Mouse (Mus musculus) heart, adult 18-20 months (tissue): ENCODE measurements around the gene Shroom3. TPM values are rescaled to one million over a fixed set of nuclear protein-coding genes. Genes with fewer than 3 reads are reported as not detected.
A peak's percentile ranks its signal among the peaks of the same experiment; 100 is the strongest.

Experiments used
- DNase-seq, 2 experiments: peaks; one replicate each; pipeline ENCODE4 v3.0.0; 2021 to 2022; ENCODE audit warnings: mixed read lengths in 1 of 2
- total RNA-seq, 2 experiments: library from RNA; stranded (reverse); gene quantifications; 2 replicates each; pipeline ENCODE4 v1.2.3; 2021

The Shroom3 gene
- total RNA-seq, 2 experiments from 2014 or later: 26.3 to 30.0 TPM

DNA sequence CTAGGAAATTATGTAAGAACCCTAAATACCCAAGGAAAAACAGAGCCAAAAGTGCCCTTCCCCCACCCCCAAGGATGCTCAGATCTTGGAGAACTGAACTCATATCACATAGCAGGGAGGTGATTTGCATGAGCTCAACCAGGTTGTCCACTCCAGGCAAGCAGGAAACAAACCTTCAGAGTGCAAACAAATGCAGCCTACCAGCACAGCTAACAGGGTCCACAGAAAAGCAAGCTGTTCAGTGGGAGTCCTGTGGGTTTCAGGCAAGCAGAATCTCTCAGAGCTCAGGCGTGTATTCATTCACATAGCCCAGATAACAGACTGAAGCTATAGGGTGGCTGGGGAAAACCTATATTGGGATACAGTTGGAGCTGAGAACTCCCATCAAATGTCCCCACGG lies 286.7 kb downstream of the Shroom3 start:
- no peak for DNase-seq

DNA sequence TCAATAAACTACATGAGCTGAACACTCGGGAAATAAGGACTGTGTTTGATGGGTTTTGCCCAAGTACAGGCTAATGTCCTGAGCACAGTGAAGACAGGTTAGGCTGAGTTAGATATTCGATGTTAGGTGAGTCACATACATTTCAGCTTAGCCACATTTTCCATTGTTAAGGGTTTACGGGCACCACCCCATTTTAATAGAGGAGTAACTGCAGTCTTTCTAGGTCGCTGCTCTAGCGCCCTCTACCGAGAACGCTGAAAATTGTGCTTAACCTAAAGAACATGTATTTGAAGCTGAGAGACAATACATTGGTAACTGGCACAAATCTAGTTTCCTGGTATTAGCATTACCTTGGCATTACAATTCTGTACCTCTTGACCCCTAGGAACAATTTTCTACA lies 287.2 kb downstream of the Shroom3 start:
- DNase-seq: peak in 1 of 2 experiments; percentile 51

DNA sequence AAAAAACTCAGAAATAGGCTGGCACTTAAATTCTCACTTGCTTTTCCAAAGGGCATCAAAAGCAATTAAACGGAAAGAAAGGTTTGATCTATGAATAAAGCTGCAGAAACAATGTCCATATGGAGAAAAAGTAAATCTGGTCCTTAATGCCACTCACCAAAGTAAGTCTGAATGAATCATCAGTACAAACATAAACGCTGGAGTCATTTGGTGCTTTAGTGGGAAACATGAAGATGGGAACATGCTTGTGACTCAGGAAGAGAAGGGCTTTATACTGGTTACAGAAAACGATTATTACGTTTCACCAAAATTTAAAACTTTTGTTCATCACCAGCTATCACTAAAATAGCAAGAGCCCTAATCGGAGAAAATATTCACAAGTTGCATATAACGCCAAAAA lies 297.2 kb downstream of the Shroom3 start:
- DNase-seq: no peak

DNA sequence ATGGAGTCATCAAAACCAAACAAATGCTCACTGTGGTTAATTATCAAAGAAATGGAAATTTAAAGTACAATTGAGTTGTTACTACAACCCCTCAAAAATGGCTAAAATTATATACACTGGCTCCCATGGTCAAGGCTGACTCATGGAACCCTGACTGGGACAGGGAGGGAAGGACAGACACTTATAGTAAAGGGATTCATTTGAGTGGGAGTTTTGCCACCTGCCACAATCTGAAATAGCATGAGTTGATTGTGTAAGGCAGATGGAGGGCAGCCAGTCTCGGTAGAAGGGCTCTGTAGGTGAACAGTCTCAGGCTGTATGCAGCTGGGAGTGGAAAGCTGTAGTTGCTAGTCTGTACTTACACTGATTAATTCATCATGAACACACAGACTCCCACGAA lies 297.6 kb downstream of the Shroom3 start:
- no peak for DNase-seq

DNA sequence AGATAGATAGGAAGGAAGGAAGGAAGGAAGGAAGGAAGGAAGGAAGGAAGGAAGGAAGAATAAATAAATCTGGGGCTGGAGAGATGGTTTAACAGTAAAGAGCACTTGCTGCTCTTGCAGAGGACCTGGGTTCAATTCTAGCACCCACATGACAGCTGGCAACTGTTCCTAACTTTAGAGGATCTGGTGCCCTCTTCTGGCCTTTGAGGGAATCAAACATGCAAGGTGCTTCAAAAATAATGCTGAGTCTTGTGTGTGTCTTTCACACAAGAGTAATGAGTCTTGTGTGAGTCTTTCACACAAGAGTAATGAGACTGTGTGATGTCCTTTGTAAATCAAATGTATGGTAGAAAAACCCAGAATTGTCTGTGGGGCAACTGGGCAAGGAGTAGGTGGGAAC lies 299.4 kb downstream of the Shroom3 start:
- peak in 1 of 2 experiments; percentile 59 for DNase-seq

DNA sequence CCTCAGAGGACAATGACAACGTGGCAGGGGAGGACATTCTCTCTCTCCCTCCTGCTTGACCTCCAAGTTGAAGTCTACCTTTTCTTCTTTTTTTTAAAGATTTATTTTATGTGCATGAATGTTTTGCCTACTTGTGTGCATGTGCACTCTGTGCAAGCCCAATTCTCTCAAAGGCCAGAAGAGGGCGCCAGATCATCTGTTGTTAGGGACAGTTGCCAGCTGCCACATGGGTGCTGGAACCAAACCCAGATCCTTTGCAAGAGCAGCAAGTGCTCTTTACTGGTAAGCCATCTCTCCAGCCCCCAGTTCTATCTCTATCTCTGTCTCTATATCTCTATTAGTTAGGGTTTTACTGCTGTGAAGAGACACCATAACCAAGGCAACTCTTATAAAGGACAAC lies 300.7 kb downstream of the Shroom3 start:
- DNase-seq: no peak

DNA sequence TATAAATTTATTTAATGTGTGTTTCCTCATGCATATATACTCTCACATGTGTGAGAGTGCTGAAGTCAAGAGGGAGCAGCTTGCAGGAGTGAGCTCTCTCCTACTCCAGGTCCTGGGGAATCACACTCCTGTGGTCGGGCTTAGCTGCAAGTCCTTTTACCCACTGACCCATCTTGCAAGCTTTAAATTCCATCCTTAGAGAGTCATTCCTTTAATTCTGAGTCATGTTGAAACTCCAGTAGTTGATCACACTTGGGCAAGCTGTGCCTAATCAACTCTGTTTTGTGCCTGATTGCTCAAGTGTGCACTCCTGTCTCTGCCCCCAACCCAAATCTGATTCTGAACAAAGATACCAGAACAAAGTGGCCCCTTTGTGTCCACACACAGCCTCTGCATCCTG lies 301.5 kb downstream of the Shroom3 start:
- DNase-seq: no peak

DNA sequence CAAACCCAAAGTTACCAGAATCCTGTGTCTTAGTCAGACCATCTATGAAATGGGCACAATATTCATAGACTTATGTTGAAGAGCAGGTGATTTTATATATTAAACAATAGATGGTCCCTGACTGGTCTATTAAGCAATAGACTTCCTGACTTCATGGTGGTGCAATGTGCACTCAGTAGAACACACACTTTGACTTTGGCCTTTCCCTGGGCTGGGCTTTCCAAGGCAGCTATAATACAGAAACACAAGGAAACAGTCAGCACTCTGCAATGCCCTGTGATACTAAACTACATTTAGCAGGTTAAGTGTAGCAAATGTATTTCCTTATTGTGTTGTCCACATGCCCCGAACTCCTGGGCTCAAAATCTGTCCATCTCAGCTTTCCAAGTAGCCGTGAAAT lies 302.2 kb downstream of the Shroom3 start:
- no peak for DNase-seq

DNA sequence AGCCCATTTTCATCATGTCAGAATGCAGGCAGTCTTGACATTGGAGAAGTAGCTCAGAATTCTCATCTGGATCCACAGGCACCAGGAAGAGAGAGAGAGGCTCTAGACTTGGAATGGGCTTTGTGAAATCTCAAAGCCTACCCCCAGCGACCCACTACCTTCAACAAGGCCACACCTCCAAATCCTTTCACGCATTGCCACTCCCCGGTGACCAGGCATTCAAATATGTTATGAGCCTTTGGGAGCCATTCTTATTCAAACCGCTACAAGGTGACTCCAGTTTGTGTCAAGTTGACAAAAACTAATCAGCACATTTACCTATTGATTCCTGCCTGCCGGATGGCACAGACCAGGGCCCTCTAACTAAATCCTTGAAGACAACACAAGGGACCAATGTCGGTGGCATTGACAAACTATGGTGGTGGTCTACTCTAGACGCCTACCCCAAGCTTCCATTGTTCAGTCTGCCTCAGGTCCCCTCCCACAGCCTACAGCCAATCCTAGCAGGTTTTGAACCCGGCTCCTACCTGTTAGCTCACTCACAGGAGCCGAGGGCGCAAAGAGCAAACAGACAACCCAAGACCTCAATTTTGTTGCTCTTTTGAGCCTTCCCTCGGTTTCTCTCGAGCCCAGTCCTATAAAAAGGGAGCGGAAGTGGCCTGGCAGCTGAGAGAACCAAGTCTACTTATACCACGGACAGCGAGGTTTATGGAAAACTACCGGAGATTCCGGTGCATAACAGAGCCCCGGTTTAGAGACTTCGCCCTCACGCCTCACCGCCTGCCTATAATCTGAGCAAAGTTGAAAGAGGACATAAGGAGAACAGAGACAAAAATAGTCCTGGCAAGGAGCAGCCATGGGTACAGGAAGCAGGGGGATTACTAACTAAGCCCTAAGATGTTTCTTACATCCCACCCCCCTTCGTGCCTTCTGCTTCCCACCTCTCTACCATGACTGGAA lies 303.7 kb downstream of the Shroom3 start:
- DNase-seq: no peak

DNA sequence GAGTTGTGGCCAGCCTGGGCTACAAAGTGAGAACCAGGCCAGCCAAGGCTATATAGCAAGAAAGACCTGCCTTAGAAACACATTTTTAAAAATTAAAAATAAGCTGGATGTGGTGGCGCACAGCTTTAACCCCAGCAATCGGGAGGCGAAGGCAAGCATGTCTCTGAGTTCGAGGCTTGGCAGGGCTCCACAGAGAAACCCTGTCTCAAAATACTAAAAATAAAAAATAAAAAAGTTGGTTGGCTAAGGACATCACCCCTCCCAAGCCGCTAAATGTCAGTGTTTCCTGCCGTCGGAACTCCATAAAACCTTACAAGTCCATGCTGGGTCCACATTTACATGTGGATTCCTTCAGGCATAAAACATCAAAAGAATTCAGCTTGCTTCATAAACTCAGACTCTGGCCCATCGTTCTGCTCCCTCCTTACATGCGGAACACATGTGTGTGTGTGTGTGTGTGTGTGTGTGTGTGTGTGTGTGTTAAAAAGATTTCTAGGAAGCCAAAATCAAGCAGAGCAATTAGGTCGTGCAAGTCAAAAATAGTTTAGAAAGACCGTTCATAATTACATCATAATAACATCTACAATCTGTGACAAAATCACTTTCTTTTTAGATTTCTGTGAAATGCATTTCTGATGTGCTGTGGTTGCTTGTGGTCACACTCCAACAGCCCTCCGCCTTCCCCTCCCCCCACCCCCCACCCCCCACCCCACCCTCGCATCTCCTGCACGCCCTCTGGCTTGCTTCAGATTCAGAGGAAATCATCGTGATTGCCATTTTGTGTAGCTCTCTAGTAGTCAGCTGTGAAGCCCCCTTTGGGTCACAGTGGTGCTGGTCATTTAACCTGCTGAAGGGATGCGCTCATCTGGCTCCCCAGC lies 304.9 kb downstream of the Shroom3 start:
- no peak for DNase-seq

DNA sequence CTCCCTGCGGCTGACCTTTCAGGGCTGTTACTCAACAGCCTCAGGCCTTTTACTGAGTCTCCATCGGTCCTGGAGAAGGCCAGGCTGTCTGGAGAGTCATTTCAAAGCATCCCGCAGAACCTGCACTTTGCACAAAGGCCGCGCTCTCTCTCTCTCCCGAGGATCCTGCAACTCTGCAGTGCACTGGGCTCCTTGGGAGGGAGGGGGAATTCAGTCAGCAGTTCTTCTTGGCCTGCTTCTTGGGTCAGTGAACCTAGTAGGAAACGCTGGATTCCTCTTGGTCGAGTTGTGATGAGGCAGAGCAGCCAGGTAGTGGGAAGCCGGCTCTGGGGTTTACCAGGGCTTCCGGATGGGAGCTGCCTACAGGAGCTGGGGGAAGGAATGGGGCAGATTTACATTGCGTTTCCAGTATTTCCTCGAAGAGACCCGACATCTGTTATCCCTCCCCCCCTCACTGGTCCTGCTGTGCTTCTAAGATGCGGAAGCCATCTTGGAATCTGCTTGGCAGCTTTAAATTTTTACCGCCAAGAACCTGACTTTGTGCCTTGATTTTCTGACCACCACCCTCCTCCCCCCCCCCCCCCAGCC lies 305.6 kb downstream of the Shroom3 start:
- DNase-seq: no peak

DNA sequence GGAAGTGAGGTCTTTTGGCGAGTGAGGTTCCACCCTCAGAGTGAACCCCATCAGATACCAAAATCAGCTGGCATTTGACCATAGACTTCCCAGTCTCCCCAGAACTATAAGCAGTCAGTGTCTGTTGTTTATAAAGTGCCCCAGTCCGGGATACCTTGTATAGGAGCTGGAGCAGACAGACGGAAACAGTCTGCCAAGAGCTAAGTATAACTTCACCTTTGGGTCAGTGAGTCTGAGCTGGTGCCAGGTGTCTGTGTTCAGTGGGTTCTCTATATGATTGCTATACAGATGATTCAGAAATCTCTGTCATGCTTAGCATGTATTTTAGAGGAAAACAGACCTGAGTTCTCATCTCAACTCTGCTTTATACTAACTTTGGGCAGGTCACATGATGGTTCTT lies 308.9 kb downstream of the Shroom3 start:
- DNase-seq: peak; percentile 39 to 48

DNA sequence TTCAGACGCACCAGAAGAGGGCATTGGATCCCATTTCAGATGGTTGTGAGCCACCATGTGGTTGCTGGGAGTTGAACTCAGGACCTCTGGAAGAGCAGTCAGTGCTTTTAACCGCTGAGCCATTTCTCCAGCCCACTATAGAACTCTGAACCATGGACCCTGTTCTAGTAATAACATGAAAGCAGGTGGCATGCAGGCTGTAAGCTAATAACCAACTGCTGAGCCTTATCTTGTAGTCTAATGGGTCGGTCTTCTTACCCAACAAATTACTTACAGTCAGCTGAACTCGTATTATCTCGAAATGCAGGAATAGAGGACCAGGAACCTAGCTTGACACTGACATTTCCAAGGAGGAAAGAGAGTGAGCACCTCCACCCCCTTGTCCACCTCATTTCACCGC lies 311.1 kb downstream of the Shroom3 start:
- no peak for DNase-seq

DNA sequence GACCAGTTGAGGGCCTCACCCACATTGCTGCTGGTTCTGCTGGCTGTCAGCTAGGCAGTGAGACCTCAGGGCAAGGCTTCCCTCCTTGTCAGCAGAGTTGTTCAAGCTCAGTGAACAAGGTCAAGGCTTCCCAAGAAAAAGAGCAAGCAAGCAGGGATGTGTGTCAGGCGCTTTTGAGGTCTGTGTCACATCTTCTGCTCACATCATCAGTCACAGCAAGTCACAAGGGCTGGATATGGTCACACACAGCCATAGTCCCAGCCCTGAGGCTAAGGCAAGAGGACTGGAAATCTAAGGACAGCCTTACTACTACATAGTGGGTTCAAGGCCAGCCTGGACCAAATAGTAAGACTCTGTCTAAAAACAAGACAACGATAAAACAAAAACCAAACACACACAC lies 311.6 kb downstream of the Shroom3 start:
- no peak for DNase-seq

DNA sequence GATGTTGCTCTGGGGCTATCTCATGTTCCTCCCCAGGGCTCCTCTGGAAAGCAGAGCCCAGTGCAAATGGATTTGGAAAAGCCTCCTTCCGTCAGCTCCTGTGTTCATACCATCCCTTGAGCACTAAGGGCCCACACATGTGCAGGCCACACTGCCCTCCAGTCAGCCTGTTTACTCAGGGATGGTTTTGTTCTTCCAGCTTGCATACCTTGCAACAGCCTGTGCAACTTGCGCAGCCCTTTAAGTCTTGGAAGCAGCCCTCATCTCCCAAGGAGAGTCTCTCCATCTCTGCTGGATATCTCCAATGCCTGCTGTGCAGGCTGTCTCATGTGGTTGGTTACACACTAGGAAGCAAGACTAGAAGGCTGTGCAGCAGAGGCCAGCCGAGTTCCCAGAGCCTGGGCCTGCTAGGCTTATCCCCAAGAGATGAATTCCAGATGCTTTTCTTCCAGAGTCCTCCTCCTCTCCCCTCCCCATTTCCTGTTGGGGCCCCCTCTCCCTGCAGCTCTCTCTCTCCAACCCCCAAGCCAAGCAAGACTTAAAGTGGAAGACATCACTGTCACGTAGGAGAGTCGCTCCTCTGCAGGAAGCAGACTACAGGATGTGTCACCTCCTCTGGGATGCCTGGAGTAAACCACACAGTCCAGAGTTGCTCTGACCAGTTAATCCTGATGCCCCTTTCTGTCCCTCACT lies 314.3 kb downstream of the Shroom3 start:
- DNase-seq: peak; percentile 62 to 86

DNA sequence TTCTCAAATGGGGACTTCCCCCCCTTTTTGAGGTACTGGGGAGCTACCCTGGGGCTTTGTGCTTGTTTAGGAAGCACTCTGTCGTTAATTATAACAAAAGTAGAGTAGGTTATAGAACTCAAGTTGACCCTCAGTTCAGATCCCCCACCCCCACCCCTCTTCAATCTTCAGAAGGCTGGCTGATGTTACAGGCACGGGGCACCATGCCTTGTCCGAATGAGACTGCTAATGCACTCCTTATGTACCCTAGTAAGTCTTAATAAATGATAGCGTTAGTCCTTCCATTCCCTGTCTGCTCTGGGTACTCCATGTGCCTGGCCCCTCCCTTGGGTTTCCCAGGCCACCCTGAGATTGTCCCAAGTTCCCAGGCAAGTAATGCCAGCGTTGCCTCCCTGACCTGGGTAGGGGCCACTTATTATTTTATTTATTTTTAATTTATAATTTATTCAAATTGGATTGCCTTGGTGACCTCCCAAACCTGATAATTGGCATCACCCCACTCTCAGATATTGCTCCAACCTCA lies 315.3 kb downstream of the Shroom3 start:
- no peak for DNase-seq

DNA sequence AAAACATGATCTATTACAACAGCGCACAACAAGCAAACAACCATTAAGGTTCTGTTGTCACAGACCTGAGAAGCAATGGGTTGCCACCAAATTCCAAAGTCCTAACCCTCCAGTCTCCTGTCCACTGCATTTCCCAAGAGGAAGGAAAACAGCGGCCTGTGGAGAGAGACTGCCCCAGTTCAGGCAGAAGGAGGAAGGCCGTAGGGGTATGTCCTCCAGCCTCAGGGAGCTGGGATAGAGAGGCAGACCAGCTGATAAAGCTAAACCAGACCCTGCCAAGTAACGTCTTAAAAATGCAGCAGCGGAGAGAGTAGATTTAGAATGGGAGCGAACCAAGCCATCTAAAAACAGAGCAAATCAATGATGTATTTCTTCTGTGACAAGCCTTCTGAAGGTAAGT lies 316.8 kb downstream of the Shroom3 start:
- peak; percentile 22 to 42 for DNase-seq

DNA sequence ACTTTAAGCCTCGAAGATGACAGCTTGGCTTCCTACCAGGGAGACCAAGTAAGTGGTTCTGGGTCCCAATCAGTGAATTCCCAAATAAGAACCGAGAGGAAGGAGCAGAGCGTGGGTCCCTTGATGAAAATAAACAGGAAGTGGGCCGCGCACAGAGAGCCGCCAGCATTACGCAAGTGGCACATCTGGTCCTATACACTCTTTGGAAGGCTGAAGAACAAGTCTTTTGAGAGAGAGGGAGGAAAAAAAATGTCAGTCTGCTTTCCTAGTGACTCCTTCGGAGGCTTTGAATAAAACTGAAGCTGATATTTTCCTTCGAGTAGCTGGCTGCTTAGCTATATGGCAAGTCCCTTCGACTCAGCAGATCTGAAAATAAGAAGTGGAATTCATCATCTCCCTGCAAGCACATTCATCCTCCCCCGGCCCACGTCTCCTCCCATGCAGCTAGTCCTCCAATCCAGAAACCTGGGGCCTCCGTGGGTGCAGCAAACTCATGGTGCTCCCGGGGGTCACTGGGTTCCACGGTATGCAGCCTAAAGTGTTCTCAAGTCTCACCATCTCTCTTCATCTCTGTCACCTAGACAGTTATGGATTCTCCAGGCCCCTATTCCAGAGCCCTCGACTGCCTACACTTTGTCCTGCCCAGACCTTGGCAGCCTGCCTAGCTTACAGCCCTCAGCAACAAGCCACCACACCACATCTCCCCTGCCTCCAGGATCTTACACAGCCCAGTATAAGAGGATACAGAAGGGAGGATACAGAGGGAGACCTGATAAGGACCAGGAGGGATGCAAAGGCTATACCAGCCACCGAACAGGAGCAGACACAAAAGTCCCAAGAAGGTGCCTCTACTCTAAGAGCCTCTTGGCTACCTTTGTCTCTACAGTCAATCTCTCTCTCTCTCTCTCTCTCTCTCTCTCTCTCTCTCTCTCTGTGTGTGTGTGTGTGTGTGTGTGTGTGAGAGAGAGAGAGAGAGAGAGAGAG lies 317.8 kb downstream of the Shroom3 start:
- peak; percentile 74 to 81 for DNase-seq

DNA sequence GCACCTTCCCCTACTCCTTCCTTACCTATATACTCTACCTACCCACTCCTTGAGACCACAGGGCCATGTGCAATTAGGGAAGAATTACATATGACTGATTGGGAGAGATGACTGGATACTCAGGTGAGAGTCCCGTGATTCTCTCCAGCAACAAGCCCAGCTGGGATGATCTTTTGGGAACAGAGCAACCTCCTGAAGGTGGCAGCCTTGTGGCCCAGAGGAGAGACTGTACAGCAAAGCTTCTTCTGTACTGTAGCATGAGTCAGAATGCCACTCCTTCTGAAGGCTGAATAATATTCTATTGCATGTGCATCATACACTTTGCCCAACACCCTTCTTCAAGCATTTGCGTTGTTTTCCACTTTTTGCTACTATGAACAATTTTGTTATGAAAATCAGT lies 319.4 kb downstream of the Shroom3 start:
- no peak for DNase-seq

DNA sequence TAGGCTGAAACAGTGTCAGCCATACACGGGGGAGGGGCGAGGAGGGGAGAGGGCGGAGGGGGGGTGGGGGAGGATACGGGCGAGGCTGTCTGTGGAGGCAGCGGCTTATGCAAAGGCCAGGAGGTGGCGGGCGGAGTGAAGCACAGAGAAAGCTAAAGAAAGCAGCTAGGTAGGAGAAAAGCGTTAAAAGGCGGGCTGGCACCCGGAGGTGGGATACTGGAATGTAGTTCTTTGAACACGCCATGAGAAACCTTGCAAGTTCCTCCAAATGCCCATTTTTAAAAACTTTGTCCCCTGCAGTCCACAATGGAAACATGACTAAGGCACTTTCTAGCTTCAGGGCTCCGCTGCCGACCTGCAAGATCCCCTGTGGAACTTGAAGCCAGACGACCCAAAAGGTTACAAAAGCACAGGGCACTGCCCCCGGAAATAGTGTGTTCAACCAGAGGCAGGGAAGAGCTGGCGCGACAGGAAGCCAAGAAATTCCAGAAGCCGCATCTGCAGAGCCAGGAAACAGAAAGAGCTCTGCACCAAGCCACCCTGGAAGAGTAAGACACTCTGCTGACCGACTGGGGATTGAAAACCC lies 322.1 kb downstream of the Shroom3 start:
- peak; percentile 72 to 74 for DNase-seq
